Mouse (Mus musculus): ENCODE results near the gene Coa7.

DNA sequence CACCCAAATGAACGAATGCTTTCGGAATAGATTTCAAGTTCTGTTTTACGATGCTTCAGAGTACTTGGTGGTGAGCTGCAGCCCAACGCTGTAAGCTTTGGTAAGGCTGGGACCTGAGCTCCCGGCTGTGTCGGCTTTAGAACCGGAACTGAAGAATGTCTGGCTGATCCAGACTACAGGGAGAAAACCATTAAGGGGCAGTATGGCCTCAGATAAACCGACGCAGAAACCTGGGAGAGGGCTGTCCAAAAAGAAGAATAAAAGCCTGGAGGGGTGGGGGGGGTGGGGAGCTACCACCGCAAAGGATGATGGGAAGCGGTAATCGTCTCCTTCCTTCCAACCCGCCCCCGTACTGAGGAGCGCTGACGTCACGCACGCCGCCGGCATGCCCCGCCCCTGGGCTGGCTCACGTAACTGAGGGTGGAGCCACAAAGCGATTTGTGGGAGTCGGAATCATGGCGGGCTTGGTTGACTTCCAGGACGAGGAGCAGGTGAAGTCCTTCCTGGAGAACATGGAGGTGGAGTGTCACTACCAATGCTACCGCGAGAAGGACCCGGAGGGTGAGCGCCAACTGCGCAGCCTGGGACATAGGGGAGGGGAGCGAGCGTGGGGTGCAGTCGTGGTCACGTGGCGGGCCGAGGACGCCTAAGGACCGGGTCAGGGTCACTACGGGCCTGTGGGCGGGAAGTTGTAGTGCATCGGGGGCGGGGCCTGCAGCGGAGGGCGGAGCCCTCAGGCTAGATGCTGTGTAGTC, at the start of gene Coa7:
- TF ChIP-seq POLR2A (IDR thresholded peaks at IDR 0.05; ENCODE audit: low read depth, low read length) (no peak; the same call in 1 of the 2 replicates), CTCF (IDR thresholded peaks at IDR 0.05; ENCODE audit: extremely low read depth, insufficient read length, insufficient replicate concordance, low read depth, low read length) (peak; percentile 19; the same call in 1 of the 2 replicates)

Measured in small intestine, adult 2 months (tissue).